Mouse (Mus musculus): ENCODE measurements around the gene Ifitm2.

DNA sequence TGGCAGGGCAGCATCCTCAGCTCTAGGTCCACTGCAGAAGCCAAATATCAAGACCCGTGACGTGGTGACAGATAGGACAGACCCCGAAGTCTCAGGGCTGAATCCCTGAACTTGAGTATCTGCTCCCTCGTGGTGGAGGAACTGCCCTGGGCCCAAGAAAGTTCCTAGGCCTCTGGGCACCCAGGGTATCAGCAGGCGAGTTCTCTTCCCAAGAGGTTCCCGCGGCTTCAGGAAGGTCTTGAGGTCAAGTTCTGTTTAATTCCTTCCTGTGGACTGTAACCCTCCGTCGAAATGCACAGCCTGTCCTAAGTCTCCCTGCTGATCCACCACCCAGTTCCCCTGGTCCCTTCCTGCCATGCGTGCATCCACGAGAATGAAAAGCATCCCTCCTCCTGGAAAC is 2.7 kb downstream of the Ifitm2 start:
- no peak for TF ChIP-seq CTCF (conservative IDR thresholded peaks at IDR 0.05; ENCODE audit: low read length)
- TF ChIP-seq NANOG (IDR thresholded peaks at IDR 0.05; ENCODE audit: borderline replicate concordance, low read length), result no peak
- no peak for TF ChIP-seq POU5F1 (IDR thresholded peaks at IDR 0.05; ENCODE audit: borderline replicate concordance, low read length)
